Mouse (Mus musculus): Measurements from ENCODE around the gene AI464131. TPM values are rescaled to one million over a fixed set of nuclear protein-coding genes. Genes with fewer than 3 reads are reported as not detected.

Gene AI464131
- total and polyA plus RNA-seq, 3 experiments, result 1.2 to 2.2 TPM; not detected in 1

- no peaks in the 10 kb centered on the region for H3K79me2 ChIP-seq (ENCODE audit: control insufficient read depth, insufficient read depth, low read length, poor library complexity)
- no peaks in the 10 kb centered on the region for H3K36me3 ChIP-seq (ENCODE audit: control insufficient read depth in 1 of 2, insufficient read depth in 2 of 2, low read length in 2 of 2)
- no peak overlapping the region for H3K9ac ChIP-seq (ENCODE audit: control insufficient read depth, low read depth, low read length, poor library complexity, severe bottlenecking)
- no peak overlapping the region for H3K27ac ChIP-seq (ENCODE audit: control insufficient read depth, low read depth, low read length)
- no peaks in the 10 kb centered on the region for H3K4me1 ChIP-seq (ENCODE audit: control insufficient read depth in 1 of 2, insufficient read depth in 2 of 2, low read length in 2 of 2)
- TF ChIP-seq MYB (IDR thresholded peaks at IDR 0.05; ENCODE audit: low read depth, low read length) (no peak), CTCF (IDR thresholded peaks at IDR 0.05 in 2 of 3, conservative IDR thresholded peaks at IDR 0.05 in 1 of 3; ENCODE audit: control insufficient read depth in 1 of 3, insufficient read depth in 1 of 3, low read depth in 2 of 3, low read length in 3 of 3, poor library complexity in 1 of 3, severe bottlenecking in 1 of 3) (no peak), CHD2 (IDR thresholded peaks at IDR 0.05; ENCODE audit: low read length) (no peak), BHLHE40 (IDR thresholded peaks at IDR 0.05; ENCODE audit: borderline replicate concordance, low read depth, low read length) (no peak), MAX (IDR thresholded peaks at IDR 0.05; ENCODE audit: low read length) (no peak), SIN3A (IDR thresholded peaks at IDR 0.05; ENCODE audit: low read length) (no peak), ELF1 (IDR thresholded peaks at IDR 0.05; ENCODE audit: low read depth, low read length) (no peak), EP300 (IDR thresholded peaks at IDR 0.05; ENCODE audit: low read depth in 1 of 2, low read length in 2 of 2) (no peak), UBTF (IDR thresholded peaks at IDR 0.05; ENCODE audit: borderline replicate concordance, insufficient read depth, low read depth, low read length) (no peak)
- H3K27me3 ChIP-seq (ENCODE audit: control insufficient read depth in 1 of 2, insufficient read depth in 2 of 2, low read length in 2 of 2), result peaks cover 3 to 8% of the 10 kb centered on the region in 2 experiments; a peak in 3 of 4 replicates
- H3K9me3 ChIP-seq (replicated peaks; ENCODE audit: insufficient read depth, low read length), result no peaks in the 10 kb centered on the region
- DNase-seq (ENCODE audit: low read depth, low spot score), result no peak
- no peak overlapping the region for H3K4me3 ChIP-seq (ENCODE audit: control insufficient read depth in 1 of 2, insufficient read depth in 1 of 2, low read depth in 2 of 2, low read length in 2 of 2)
Measured at GRCm38 (mm10) chr4:41513309-41513708, 10.4 kb upstream of the AI464131 start.

DNA sequence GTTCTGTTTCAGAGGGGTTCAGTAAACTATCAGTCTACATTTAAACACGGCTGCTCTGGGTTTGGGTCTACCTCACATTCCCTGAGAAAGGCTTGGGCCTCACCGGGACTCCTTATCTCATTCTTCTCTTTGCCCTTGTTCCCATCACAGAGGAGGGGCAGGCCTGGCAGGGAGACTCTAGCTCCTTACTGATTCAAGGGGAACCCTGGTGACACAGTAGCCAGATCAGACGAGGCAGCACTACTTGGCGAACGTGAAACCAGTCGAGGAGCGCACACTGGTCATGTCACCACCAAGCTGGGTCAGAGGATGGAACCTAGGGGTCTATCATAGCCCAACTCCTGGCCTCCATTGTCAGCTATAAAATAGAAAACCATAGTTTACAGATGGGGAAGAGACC lies 5.1 kb upstream of the AI464131 start:
- H3K27me3 ChIP-seq (ENCODE audit: control insufficient read depth in 1 of 2, insufficient read depth in 2 of 2, low read length in 2 of 2), result peaks cover 3 to 5% of the 10 kb centered on the region in 2 experiments; a peak in 3 of 4 replicates
- H3K79me2 ChIP-seq (ENCODE audit: control insufficient read depth, insufficient read depth, low read length, poor library complexity), result no peaks in the 10 kb centered on the region
- H3K9me3 ChIP-seq (replicated peaks; ENCODE audit: insufficient read depth, low read length), result no peaks in the 10 kb centered on the region
- peaks cover 4 to 28% of the 10 kb centered on the region in 2 experiments; a peak in 3 of 4 replicates for H3K4me1 ChIP-seq (ENCODE audit: control insufficient read depth in 1 of 2, insufficient read depth in 2 of 2, low read length in 2 of 2)
- TF ChIP-seq ZKSCAN1 (IDR thresholded peaks at IDR 0.05; ENCODE audit: low read depth, low read length), result no peak
- TF ChIP-seq CHD1 (IDR thresholded peaks at IDR 0.05; ENCODE audit: low read depth, low read length), result no peak
- TF ChIP-seq CHD2 (IDR thresholded peaks at IDR 0.05; ENCODE audit: low read length), result no peak
- no peak for TF ChIP-seq ZC3H11A (IDR thresholded peaks at IDR 0.05; ENCODE audit: low read depth, low read length)
- TF ChIP-seq POLR2AphosphoS5 (IDR thresholded peaks at IDR 0.05; ENCODE audit: borderline replicate concordance, low read depth, low read length), result no peak
- TF ChIP-seq UBTF (IDR thresholded peaks at IDR 0.05; ENCODE audit: borderline replicate concordance, insufficient read depth, low read depth, low read length), result no peak
- TF ChIP-seq NRF1 (IDR thresholded peaks at IDR 0.05; ENCODE audit: insufficient read depth, low read depth, low read length, poor library complexity, severe bottlenecking), result no peak
- TF ChIP-seq GABPA (IDR thresholded peaks at IDR 0.05; ENCODE audit: low read depth, low read length), result no peak
- TF ChIP-seq MYC (IDR thresholded peaks at IDR 0.05; ENCODE audit: low read depth, low read length), result no peak
- no peak for TF ChIP-seq CTCF (IDR thresholded peaks at IDR 0.05 in 2 of 3, conservative IDR thresholded peaks at IDR 0.05 in 1 of 3; ENCODE audit: control insufficient read depth in 1 of 3, insufficient read depth in 1 of 3, low read depth in 2 of 3, low read length in 3 of 3, poor library complexity in 1 of 3, severe bottlenecking in 1 of 3)
- no peak for TF ChIP-seq RCOR1 (IDR thresholded peaks at IDR 0.05; ENCODE audit: low read depth, low read length)
- TF ChIP-seq JUND (IDR thresholded peaks at IDR 0.05; ENCODE audit: low read depth, low read length), result no peak
- TF ChIP-seq TBP (IDR thresholded peaks at IDR 0.05; ENCODE audit: low read depth, low read length), result no peak
- TF ChIP-seq ELF1 (IDR thresholded peaks at IDR 0.05; ENCODE audit: low read depth, low read length), result no peak
- no peak for TF ChIP-seq MAX (IDR thresholded peaks at IDR 0.05; ENCODE audit: low read length)
- TF ChIP-seq TCF12 (IDR thresholded peaks at IDR 0.05; ENCODE audit: low read depth, low read length), result no peak
- no peak for TF ChIP-seq KAT2A (conservative IDR thresholded peaks at IDR 0.05; ENCODE audit: low read depth, low read length)
- TF ChIP-seq ETS1 (IDR thresholded peaks at IDR 0.05; ENCODE audit: low read depth, low read length), result no peak
- TF ChIP-seq ZMIZ1 (IDR thresholded peaks at IDR 0.05; ENCODE audit: low read depth, low read length), result no peak
- H3K9ac ChIP-seq (ENCODE audit: control insufficient read depth, low read depth, low read length, poor library complexity, severe bottlenecking), result no peak overlapping the region
- H3K4me3 ChIP-seq (ENCODE audit: control insufficient read depth in 1 of 2, insufficient read depth in 1 of 2, low read depth in 2 of 2, low read length in 2 of 2), result no peak overlapping the region
- H3K27ac ChIP-seq (ENCODE audit: control insufficient read depth, low read depth, low read length), result no peak overlapping the region
- peaks cover 0 to 16% of the 10 kb centered on the region in 2 experiments; a peak in 2 of 4 replicates for H3K36me3 ChIP-seq (ENCODE audit: control insufficient read depth in 1 of 2, insufficient read depth in 2 of 2, low read length in 2 of 2)
- DNase-seq (ENCODE audit: low read depth, low spot score), result no peak
